Mouse (Mus musculus) MN1 (cell line): ENCODE results near the gene Tollip.
"Not testable (repeated sequence)": the region's sequence is repeated elsewhere in the genome, so short reads cannot be mapped to it uniquely, and the experiment has no call there.

ENCODE experiments used
- DNase-seq: peaks from one replicate; pipeline ENCODE4 v3.0.0-alpha.2; 2016; ENCODE audit warnings: low spot score

Gene Tollip

DNA sequence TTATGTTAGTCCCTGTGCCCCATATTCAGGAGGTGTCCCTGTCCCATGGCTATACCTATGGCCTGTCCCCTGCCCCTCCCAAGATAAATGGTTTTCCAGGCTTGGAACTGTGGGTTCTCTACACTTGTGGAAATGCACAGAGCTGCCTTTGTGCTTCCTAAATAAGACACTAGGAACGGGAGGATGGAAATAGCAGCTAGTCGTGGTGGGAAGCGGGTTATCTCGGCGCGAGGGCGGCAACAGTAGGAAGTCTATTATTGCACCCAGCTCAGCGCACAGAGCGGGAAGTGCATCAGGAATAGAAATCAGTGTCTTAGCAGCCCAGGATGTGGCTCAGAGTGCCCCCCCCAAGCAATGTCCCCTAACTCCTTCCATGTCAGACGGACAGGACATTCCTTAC, 10.3 kb upstream of the Tollip start:
- DNase-seq, result no peak

DNA sequence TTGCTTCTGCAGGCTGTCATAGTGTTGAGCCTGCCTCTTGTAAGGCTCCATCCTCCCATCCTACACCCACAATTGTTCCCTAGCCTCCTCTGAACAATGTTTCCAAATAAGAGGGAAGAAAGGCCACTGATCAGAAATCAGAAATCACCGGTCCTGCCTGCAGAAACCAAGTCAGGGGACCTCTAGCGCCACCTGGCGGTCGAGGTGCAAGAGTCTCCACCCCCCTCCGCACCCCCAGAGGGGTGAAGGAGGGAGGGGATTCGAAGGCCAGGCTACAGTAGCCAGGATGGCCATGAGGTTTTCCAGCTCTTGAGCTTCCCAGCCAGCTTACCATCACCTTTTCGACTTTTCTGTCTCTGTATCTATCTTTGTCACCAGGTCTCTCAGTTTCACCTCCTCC, 6.6 kb upstream of the Tollip start:
- DNase-seq, result peak; percentile 63

DNA sequence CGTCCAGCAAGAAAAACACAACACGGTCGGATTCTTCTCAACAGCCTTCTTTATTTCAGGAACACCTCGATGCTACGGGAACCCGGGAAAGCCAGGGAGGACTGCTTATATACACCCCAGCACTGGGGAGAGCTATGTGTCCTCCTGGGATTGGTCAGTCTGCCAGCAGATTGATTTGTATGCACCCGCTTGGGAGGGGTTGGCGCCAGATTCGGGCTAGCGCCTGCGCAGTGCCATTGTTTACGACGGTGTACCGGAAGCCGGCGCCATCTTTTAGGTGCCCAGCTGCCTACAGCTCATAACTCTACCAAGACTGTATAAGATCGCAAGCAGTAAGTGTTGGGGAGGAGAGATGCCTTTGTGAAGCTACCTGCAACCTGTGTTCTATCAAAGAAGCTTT, 5.8 kb upstream of the Tollip start:
- not testable (repeated sequence) for DNase-seq

DNA sequence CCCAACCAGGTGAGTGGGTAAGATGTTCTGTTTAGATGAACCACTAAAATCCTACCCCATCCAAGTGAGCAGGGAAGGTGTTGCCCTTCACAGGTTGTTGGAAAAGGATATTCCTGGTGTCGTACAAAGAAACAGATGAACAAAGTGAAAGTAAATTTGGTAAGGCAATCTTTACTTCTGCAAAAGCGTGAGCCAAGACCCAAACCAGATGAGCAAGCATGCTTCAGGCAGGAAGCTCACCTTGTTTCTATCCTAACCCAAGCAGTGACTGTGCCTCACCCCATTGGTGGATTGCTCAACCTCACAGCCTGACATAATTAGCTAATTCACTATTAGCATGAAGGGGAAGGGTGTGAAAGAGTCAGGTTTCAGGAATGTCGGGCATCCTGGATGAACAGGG, 7.0 kb downstream of the Tollip start:
- DNase-seq, result no peak

DNA sequence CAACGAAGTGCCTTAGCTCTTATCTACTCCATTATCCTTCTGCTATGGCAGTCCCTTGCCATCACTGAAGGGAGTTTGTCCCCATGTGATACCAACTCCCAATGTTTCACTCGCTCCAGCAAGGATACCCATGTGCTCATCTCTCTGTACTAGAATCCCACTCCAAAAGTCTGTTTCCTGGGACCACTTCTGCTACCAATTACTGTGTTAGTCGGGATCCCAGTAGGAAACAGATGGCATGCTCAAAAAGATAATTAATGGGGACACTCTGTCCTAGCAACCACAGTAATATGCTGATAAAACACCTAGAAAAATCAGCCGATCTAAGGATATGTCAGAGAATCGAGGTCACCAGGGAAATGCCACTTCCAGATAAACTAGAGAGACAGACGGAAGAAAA, 9.7 kb downstream of the Tollip start:
- DNase-seq, result no peak

GRCm38 (mm10) chr7:141902791-141903190, 15.5 kb downstream of the Tollip start:
- peak; percentile 9 for DNase-seq

- peak; percentile 99 for DNase-seq
Observed at GRCm38 (mm10) chr7:141902269-141902729, 16.0 kb downstream of the Tollip start.

- no peak for DNase-seq
Observed at GRCm38 (mm10) chr7:141901825-141902224, 16.5 kb downstream of the Tollip start.

- DNase-seq, result no peak
Observed at GRCm38 (mm10) chr7:141892151-141892550, 26.2 kb downstream of the Tollip start.

- no peak for DNase-seq
Observed at GRCm38 (mm10) chr7:141878813-141879212, 39.5 kb downstream of the Tollip start.

- DNase-seq, result no peak
Observed at GRCm38 (mm10) chr7:141874891-141875290, 43.4 kb downstream of the Tollip start.

DNA sequence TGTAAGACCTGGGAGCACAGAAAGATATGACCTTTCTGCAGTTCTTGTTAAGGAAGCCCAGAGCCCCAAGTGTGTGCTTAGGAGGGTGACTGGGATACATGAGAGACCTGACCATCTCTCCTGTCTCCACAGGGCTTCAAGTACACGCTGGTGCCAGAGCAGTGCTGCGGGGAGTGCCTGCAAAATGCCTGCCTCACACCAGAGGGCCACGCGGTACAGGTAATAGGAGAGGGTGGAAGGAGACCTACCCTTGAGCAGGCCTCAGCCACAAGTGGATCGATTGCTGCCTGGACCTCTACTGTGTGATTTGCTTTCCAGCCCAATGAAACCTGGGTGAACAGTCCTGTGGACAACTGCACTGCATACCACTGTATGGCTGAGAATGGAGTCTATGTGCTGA, 47.8 kb downstream of the Tollip start:
- DNase-seq, result no peak

- DNase-seq, result no peak
Observed at GRCm38 (mm10) chr7:141869644-141870043, 48.7 kb downstream of the Tollip start.

GRCm38 (mm10) chr7:141861046-141861445, 57.3 kb downstream of the Tollip start:
- no peak for DNase-seq

- no peak for DNase-seq
Observed at GRCm38 (mm10) chr7:141840354-141840753, 78.0 kb downstream of the Tollip start.

- peak; percentile 20 for DNase-seq
Observed at GRCm38 (mm10) chr7:141838779-141839178, 79.5 kb downstream of the Tollip start, which contains the start of gene Muc5b. Muc5b (plus strand) TSS chr7:141839070.

DNA sequence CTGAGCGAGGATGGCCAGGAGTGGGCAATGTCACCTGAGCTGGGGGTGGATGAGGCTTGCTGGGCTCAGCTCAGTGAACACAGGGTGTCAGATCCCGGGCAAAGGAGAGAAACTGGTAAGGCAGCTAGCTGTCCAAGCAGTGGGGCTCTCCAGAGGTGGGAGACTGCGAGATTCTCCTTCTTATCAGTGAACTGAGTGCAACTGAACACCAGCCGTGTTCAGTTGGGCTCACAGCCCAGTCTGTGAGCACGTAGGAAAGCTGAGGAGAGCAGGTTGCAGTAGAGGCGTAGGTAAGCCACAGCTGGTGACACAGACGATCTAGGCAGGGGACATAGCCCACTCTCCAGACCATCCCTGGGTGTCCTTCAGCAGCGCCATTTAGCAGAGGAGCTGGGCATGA, 81.9 kb downstream of the Tollip start:
- DNase-seq, result no peak

DNA sequence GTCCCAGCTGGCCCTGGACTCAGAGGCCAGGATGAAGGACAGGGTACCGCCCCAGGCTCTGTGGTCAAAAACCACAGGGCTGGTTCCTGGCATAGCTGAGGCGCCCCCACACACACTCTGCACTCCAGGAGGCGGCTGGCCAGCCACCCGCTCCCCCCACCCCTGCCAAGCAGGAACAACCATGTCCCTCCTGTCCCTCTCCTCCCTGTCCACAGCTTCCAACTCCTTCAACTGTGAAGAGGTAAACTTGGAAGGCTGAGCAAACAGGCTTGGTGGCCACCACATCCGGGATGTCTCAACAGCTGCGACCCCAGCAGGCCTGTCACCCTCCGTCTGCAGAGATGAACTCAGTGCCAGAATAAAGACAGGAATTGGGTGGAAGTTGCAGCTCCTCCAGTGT, 82.4 kb downstream of the Tollip start:
- DNase-seq, result no peak
